Mouse (Mus musculus): ENCODE results near the gene I0C0044D17Rik. TPM values are rescaled to one million over a fixed set of nuclear protein-coding genes. Genes with fewer than 3 reads are reported as not detected.
A peak's percentile ranks its signal among the peaks of the same experiment; 100 is the strongest.

The I0C0044D17Rik gene
- polyA plus RNA-seq, 1 experiment from 2014 or later, result not detected

- Histone ChIP-seq H3K4me1 (replicated peaks; ENCODE audit: control insufficient read depth, insufficient read depth, low read length) (no peaks in the 10 kb centered on the region), H3K9me3 (ENCODE audit: control insufficient read depth, low read length) (no peaks in the 10 kb centered on the region), H3K4me2 (ENCODE audit: low read depth, low read length, severe bottlenecking) (peak overlapping the region; percentile 21; the same call in 1 of the 2 replicates), H3K27ac (ENCODE audit: low read depth, low read length) (no peak overlapping the region), H3K36me3 (ENCODE audit: control insufficient read depth, insufficient read depth, low read length) (no peaks in the 10 kb centered on the region), H3K27me3 (ENCODE audit: control insufficient read depth, insufficient read depth, low read length) (no peaks in the 10 kb centered on the region), H3K9ac (ENCODE audit: low read length) (no peak overlapping the region), H3K4me3 (ENCODE audit: low read depth, low read length) (no peak overlapping the region)
- 12% methylated on average over 16 of the region's 16 CpGs for WGBS
- DNase-seq (ENCODE audit: low spot score) (peak; percentile 51), ATAC-seq (replicated peaks; ENCODE audit: low FRiP score) (no peak)
These were observed 45.4 kb downstream of the I0C0044D17Rik start for GRCm38 (mm10) chr4:98778219-98778618.

DNA sequence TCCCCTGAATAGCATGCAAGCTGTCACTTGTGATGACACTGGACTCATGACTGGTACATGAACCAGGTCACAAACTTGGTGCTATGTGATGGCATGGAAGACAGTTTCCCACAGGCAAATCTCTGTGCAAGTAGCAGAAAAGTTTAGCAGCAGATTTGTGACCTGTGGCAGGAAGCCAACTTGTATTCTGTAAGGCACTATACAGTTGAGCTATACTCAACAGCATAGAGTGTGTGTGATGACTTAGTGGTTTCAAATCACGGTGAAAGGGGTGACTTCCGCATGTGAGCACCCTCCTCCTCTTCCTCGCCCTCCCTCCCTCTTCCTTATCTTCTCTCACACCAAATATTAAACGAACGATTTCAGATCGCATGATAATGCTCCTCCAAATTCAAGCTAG lies 46.2 kb downstream of the I0C0044D17Rik start:
- no peaks in the 10 kb centered on the region for H3K36me3 ChIP-seq (ENCODE audit: control insufficient read depth, insufficient read depth, low read length)

DNA sequence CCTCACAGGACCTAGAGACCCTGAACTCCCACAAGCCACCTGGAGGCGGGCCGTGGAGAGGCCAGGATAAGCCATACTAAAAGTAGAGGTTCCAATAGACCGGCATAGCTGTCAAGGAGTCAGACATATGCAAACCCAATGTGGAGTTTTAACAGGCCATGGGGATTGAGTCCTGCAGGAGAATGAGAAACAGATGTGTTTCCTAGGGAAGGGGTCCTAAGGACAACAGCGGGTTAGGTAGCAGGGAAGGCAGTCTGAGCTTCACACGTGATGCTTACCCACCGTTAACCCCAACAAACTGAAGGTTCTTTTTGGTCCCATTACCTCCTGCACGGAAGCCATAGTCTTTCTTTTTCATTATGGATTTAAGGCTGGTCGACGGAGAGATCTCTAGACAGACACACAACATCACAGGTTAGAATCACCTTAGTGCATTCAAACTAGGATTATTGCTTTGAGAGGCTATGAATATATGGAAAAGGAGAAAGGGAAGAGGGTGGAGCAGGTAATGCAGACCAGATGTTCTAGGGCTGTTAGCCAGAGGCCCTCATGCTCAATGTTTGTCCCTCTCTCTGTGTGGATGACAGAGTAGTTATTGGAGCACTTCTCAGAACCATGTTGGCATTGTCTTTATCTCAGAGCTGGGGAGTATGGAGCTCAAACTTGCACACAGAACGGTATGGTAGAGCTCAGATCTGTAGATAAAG lies 46.8 kb downstream of the I0C0044D17Rik start:
- no peak overlapping the region for H3K9ac ChIP-seq (ENCODE audit: low read length)
- H3K4me3 ChIP-seq (ENCODE audit: low read depth, low read length), result no peak overlapping the region
- 84% methylated on average over 10 of the region's 10 CpGs for WGBS
- no peak overlapping the region for H3K27ac ChIP-seq (ENCODE audit: low read depth, low read length)
- no peak for ATAC-seq (replicated peaks; ENCODE audit: low FRiP score)
- H3K4me2 ChIP-seq (ENCODE audit: low read depth, low read length, severe bottlenecking), result no peak overlapping the region
- H3K36me3 ChIP-seq (ENCODE audit: control insufficient read depth, insufficient read depth, low read length), result no peaks in the 10 kb centered on the region
- no peak for DNase-seq (ENCODE audit: low spot score)
- H3K9me3 ChIP-seq (ENCODE audit: control insufficient read depth, low read length), result no peaks in the 10 kb centered on the region
- H3K4me1 ChIP-seq (replicated peaks; ENCODE audit: control insufficient read depth, insufficient read depth, low read length), result no peaks in the 10 kb centered on the region
- no peaks in the 10 kb centered on the region for H3K27me3 ChIP-seq (ENCODE audit: control insufficient read depth, insufficient read depth, low read length)

More for the DNA sequence above, 46.2 kb downstream of the I0C0044D17Rik start:
- WGBS, result 88% methylated on average over 6 of the region's 6 CpGs
- H3K27me3 ChIP-seq (ENCODE audit: control insufficient read depth, insufficient read depth, low read length), result no peaks in the 10 kb centered on the region
- no peaks in the 10 kb centered on the region for H3K4me1 ChIP-seq (replicated peaks; ENCODE audit: control insufficient read depth, insufficient read depth, low read length)
- H3K4me2 ChIP-seq (ENCODE audit: low read depth, low read length, severe bottlenecking), result no peak overlapping the region
- DNase-seq (ENCODE audit: low spot score) (no peak), ATAC-seq (replicated peaks; ENCODE audit: low FRiP score) (no peak)
- H3K9ac ChIP-seq (ENCODE audit: low read length), result no peak overlapping the region
- no peak overlapping the region for H3K4me3 ChIP-seq (ENCODE audit: low read depth, low read length)
- H3K27ac ChIP-seq (ENCODE audit: low read depth, low read length), result no peak overlapping the region
- no peaks in the 10 kb centered on the region for H3K9me3 ChIP-seq (ENCODE audit: control insufficient read depth, low read length)

DNA sequence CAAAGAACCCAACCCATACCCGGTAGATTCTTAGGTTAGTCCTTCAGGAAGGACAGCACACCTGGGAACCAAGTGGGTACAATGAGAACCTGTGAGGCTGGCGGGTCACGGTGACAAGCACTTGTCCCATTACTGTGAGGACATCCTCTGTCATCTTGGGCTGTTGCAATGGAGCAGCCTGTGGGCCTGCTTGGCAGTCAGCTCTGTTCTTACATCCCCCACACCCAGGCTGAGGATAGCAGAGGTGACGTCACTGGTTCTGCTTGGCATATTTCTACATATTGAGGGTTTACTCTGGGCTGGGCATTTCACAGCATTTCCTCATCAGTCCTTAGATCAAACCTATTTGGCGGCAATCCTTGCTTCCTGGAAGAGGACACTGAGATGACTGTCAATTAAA lies 49.9 kb downstream of the I0C0044D17Rik start:
- Histone ChIP-seq H3K9me3 (ENCODE audit: control insufficient read depth, low read length) (no peaks in the 10 kb centered on the region), H3K36me3 (ENCODE audit: control insufficient read depth, insufficient read depth, low read length) (no peaks in the 10 kb centered on the region), H3K4me3 (ENCODE audit: low read depth, low read length) (no peak overlapping the region), H3K9ac (ENCODE audit: low read length) (no peak overlapping the region), H3K27me3 (ENCODE audit: control insufficient read depth, insufficient read depth, low read length) (no peaks in the 10 kb centered on the region), H3K4me2 (ENCODE audit: low read depth, low read length, severe bottlenecking) (no peak overlapping the region), H3K4me1 (replicated peaks; ENCODE audit: control insufficient read depth, insufficient read depth, low read length) (no peaks in the 10 kb centered on the region), H3K27ac (ENCODE audit: low read depth, low read length) (no peak overlapping the region)
- ATAC-seq (replicated peaks; ENCODE audit: low FRiP score), result no peak
- DNase-seq (ENCODE audit: low spot score), result no peak
- WGBS, result 95% methylated on average over 5 of the region's 5 CpGs

Other genes with a start within 250 kb of the I0C0044D17Rik start
- 0.19 TPM in 1 of 2 replicates, not detected in the other for gene L1td1, start 97.1 kb downstream of the I0C0044D17Rik start, polyA plus RNA-seq (2014; fragmentation: Nextera tagmentation; extraction: Ambion mirVana)
- 1.1 and 1.3 TPM in 2 replicates for gene Kank4, start 6.3 kb downstream of the I0C0044D17Rik start, polyA plus RNA-seq (2014; fragmentation: Nextera tagmentation; extraction: Ambion mirVana)
- 153 and 173 TPM in 2 replicates for gene Usp1, start 100.0 kb upstream of the I0C0044D17Rik start, polyA plus RNA-seq (2014; fragmentation: Nextera tagmentation; extraction: Ambion mirVana)
- 1.9 TPM in 2 replicates for gene Angptl3, start 207.1 kb upstream of the I0C0044D17Rik start, polyA plus RNA-seq (2014; fragmentation: Nextera tagmentation; extraction: Ambion mirVana)

All from forebrain, embryonic 11.5 days (tissue).